Mouse (Mus musculus): ENCODE measurements around the gene Hoxc12. TPM values are rescaled to one million over a fixed set of nuclear protein-coding genes. Genes with fewer than 3 reads are reported as not detected.

Hoxc12 gene
- polyA plus RNA-seq, 1 experiment from 2014 or later, result not detected

GRCm38 (mm10) chr15:102961728-102962127 is 25.2 kb downstream of the Hoxc12 start:
- ATAC-seq (ENCODE audit: insufficient number of reproducible peaks, insufficient read depth, low FRiP score, low read depth), result no peak
- Histone ChIP-seq H3K9me3 (ENCODE audit: control insufficient read depth, low read length) (no peaks in the 10 kb centered on the region), H3K27ac (replicated peaks in 1 of 2; ENCODE audit: control insufficient read depth in 1 of 2, insufficient read depth in 1 of 2, low read depth in 2 of 2, low read length in 2 of 2) (no peak overlapping the region), H3K36me3 (ENCODE audit: control insufficient read depth, insufficient read depth, low read length) (no peaks in the 10 kb centered on the region), H3K4me3 (ENCODE audit: control insufficient read depth in 1 of 2, insufficient read depth in 1 of 2, low read depth in 1 of 2, low read length in 2 of 2) (no peak overlapping the region), H3K27me3 (ENCODE audit: control insufficient read depth, insufficient read depth, low read length) (peaks cover 100% of the 10 kb centered on the region), H3K4me1 (ENCODE audit: control insufficient read depth in 2 of 2, insufficient read depth in 2 of 2, low read length in 2 of 2) (no peaks in the 10 kb centered on the region; a peak in 1 of 4 replicates), H3K4me2 (ENCODE audit: low read length) (no peak overlapping the region), H3K9ac (ENCODE audit: low read length) (no peak overlapping the region)
- WGBS, result 4% methylated on average over 6 of the region's 6 CpGs

GRCm38 (mm10) chr15:102962492-102962891 is 25.9 kb downstream of the Hoxc12 start:
- Histone ChIP-seq H3K9me3 (ENCODE audit: control insufficient read depth, low read length) (no peaks in the 10 kb centered on the region), H3K4me3 (ENCODE audit: control insufficient read depth in 1 of 2, insufficient read depth in 1 of 2, low read depth in 1 of 2, low read length in 2 of 2) (no peak overlapping the region), H3K9ac (ENCODE audit: low read length) (no peak overlapping the region), H3K36me3 (ENCODE audit: control insufficient read depth, insufficient read depth, low read length) (no peaks in the 10 kb centered on the region), H3K27ac (replicated peaks in 1 of 2; ENCODE audit: control insufficient read depth in 1 of 2, insufficient read depth in 1 of 2, low read depth in 2 of 2, low read length in 2 of 2) (no peak overlapping the region), H3K4me2 (ENCODE audit: low read length) (no peak overlapping the region), H3K27me3 (ENCODE audit: control insufficient read depth, insufficient read depth, low read length) (peaks cover 100% of the 10 kb centered on the region), H3K4me1 (ENCODE audit: control insufficient read depth in 2 of 2, insufficient read depth in 2 of 2, low read length in 2 of 2) (no peaks in the 10 kb centered on the region; a peak in 1 of 4 replicates)
- 2% methylated on average over 13 of the region's 13 CpGs for WGBS
- ATAC-seq (ENCODE audit: insufficient number of reproducible peaks, insufficient read depth, low FRiP score, low read depth), result no peak

GRCm38 (mm10) chr15:102963259-102963658 is 26.7 kb downstream of the Hoxc12 start:
- no peak overlapping the region for H3K9ac ChIP-seq (ENCODE audit: low read length)
- H3K9me3 ChIP-seq (ENCODE audit: control insufficient read depth, low read length), result no peaks in the 10 kb centered on the region
- 2% methylated on average over 8 of the region's 8 CpGs for WGBS
- no peak overlapping the region for H3K27ac ChIP-seq (replicated peaks in 1 of 2; ENCODE audit: control insufficient read depth in 1 of 2, insufficient read depth in 1 of 2, low read depth in 2 of 2, low read length in 2 of 2)
- no peak for ATAC-seq (ENCODE audit: insufficient number of reproducible peaks, insufficient read depth, low FRiP score, low read depth)
- no peak overlapping the region for H3K4me2 ChIP-seq (ENCODE audit: low read length)
- H3K4me3 ChIP-seq (ENCODE audit: control insufficient read depth in 1 of 2, insufficient read depth in 1 of 2, low read depth in 1 of 2, low read length in 2 of 2), result no peak overlapping the region
- no peaks in the 10 kb centered on the region; a peak in 1 of 4 replicates for H3K4me1 ChIP-seq (ENCODE audit: control insufficient read depth in 2 of 2, insufficient read depth in 2 of 2, low read length in 2 of 2)
- H3K27me3 ChIP-seq (ENCODE audit: control insufficient read depth, insufficient read depth, low read length), result peaks cover 99% of the 10 kb centered on the region
- no peaks in the 10 kb centered on the region for H3K36me3 ChIP-seq (ENCODE audit: control insufficient read depth, insufficient read depth, low read length)

GRCm38 (mm10) chr15:102963671-102964640 is 27.4 kb downstream of the Hoxc12 start:
- Histone ChIP-seq H3K4me3 (ENCODE audit: control insufficient read depth in 1 of 2, insufficient read depth in 1 of 2, low read depth in 1 of 2, low read length in 2 of 2) (no peak overlapping the region), H3K9me3 (ENCODE audit: control insufficient read depth, low read length) (no peaks in the 10 kb centered on the region), H3K9ac (ENCODE audit: low read length) (no peak overlapping the region), H3K36me3 (ENCODE audit: control insufficient read depth, insufficient read depth, low read length) (no peaks in the 10 kb centered on the region), H3K4me2 (ENCODE audit: low read length) (no peak overlapping the region), H3K4me1 (ENCODE audit: control insufficient read depth in 2 of 2, insufficient read depth in 2 of 2, low read length in 2 of 2) (no peaks in the 10 kb centered on the region; a peak in 1 of 4 replicates), H3K27me3 (ENCODE audit: control insufficient read depth, insufficient read depth, low read length) (peaks cover 99% of the 10 kb centered on the region), H3K27ac (replicated peaks in 1 of 2; ENCODE audit: control insufficient read depth in 1 of 2, insufficient read depth in 1 of 2, low read depth in 2 of 2, low read length in 2 of 2) (no peak overlapping the region)
- WGBS, result 1% methylated on average over 28 of the region's 28 CpGs
- ATAC-seq (ENCODE audit: insufficient number of reproducible peaks, insufficient read depth, low FRiP score, low read depth), result no peak

GRCm38 (mm10) chr15:102965003-102965891 is 28.7 kb downstream of the Hoxc12 start:
- Histone ChIP-seq H3K27me3 (ENCODE audit: control insufficient read depth, insufficient read depth, low read length) (peaks cover 99% of the 10 kb centered on the region), H3K4me3 (ENCODE audit: control insufficient read depth in 1 of 2, insufficient read depth in 1 of 2, low read depth in 1 of 2, low read length in 2 of 2) (no peak overlapping the region), H3K4me2 (ENCODE audit: low read length) (no peak overlapping the region), H3K4me1 (ENCODE audit: control insufficient read depth in 2 of 2, insufficient read depth in 2 of 2, low read length in 2 of 2) (no peaks in the 10 kb centered on the region; a peak in 1 of 4 replicates), H3K36me3 (ENCODE audit: control insufficient read depth, insufficient read depth, low read length) (no peaks in the 10 kb centered on the region), H3K9me3 (ENCODE audit: control insufficient read depth, low read length) (no peaks in the 10 kb centered on the region), H3K27ac (replicated peaks in 1 of 2; ENCODE audit: control insufficient read depth in 1 of 2, insufficient read depth in 1 of 2, low read depth in 2 of 2, low read length in 2 of 2) (no peak overlapping the region), H3K9ac (ENCODE audit: low read length) (no peak overlapping the region)
- 2% methylated on average over 26 of the region's 26 CpGs for WGBS
- no peak for ATAC-seq (ENCODE audit: insufficient number of reproducible peaks, insufficient read depth, low FRiP score, low read depth)

GRCm38 (mm10) chr15:102965892-102966775 is 29.6 kb downstream of the Hoxc12 start:
- Histone ChIP-seq H3K36me3 (ENCODE audit: control insufficient read depth, insufficient read depth, low read length) (no peaks in the 10 kb centered on the region), H3K4me2 (ENCODE audit: low read length) (peak overlapping the region; percentile 44), H3K27ac (replicated peaks in 1 of 2; ENCODE audit: control insufficient read depth in 1 of 2, insufficient read depth in 1 of 2, low read depth in 2 of 2, low read length in 2 of 2) (no peak overlapping the region), H3K9ac (ENCODE audit: low read length) (no peak overlapping the region), H3K4me1 (ENCODE audit: control insufficient read depth in 2 of 2, insufficient read depth in 2 of 2, low read length in 2 of 2) (no peaks in the 10 kb centered on the region; a peak in 1 of 4 replicates), H3K9me3 (ENCODE audit: control insufficient read depth, low read length) (no peaks in the 10 kb centered on the region), H3K4me3 (ENCODE audit: control insufficient read depth in 1 of 2, insufficient read depth in 1 of 2, low read depth in 1 of 2, low read length in 2 of 2) (peak overlapping the region in 1 of 2 experiments; percentile 16; a peak in 1 of 4 replicates), H3K27me3 (ENCODE audit: control insufficient read depth, insufficient read depth, low read length) (peaks cover 99% of the 10 kb centered on the region)
- ATAC-seq (ENCODE audit: insufficient number of reproducible peaks, insufficient read depth, low FRiP score, low read depth), result no peak
- 2% methylated on average over 28 of the region's 30 CpGs for WGBS

Data from heart, embryonic 14.5 days (tissue).